Mouse (Mus musculus): ENCODE measurements around the gene Sstr4. TPM values are rescaled to one million over a fixed set of nuclear protein-coding genes. Genes with fewer than 3 reads are reported as not detected.

Sstr4 gene
- polyA plus RNA-seq, 1 experiment from 2014 or later: 0.52 TPM

GRCm38 (mm10) chr2:148365227-148365626 lies 29.9 kb upstream of the Sstr4 start:
- H3K27me3 ChIP-seq (ENCODE audit: control insufficient read depth, insufficient read depth, low read length): no peaks in the 10 kb centered on the region
- no peaks in the 10 kb centered on the region for H3K4me1 ChIP-seq (replicated peaks; ENCODE audit: control insufficient read depth, insufficient read depth, low read length)
- DNase-seq (ENCODE audit: low spot score) (no peak), ATAC-seq (replicated peaks; ENCODE audit: low FRiP score) (no peak)
- H3K9ac ChIP-seq (ENCODE audit: low read length): no peak overlapping the region
- H3K36me3 ChIP-seq (ENCODE audit: control insufficient read depth, insufficient read depth, low read length): no peaks in the 10 kb centered on the region
- 51% methylated on average over 1 of the region's 1 CpGs for WGBS
- H3K27ac ChIP-seq (ENCODE audit: low read depth, low read length): no peak overlapping the region
- H3K4me2 ChIP-seq (ENCODE audit: low read depth, low read length, severe bottlenecking): no peak overlapping the region
- H3K4me3 ChIP-seq (ENCODE audit: low read depth, low read length): no peak overlapping the region
- H3K9me3 ChIP-seq (ENCODE audit: control insufficient read depth, low read length): no peaks in the 10 kb centered on the region

GRCm38 (mm10) chr2:148371743-148372630 lies 23.2 kb upstream of the Sstr4 start:
- no peak overlapping the region for H3K4me3 ChIP-seq (ENCODE audit: low read depth, low read length)
- 84% methylated on average over 4 of the region's 4 CpGs for WGBS
- no peak overlapping the region for H3K9ac ChIP-seq (ENCODE audit: low read length)
- no peak overlapping the region for H3K4me2 ChIP-seq (ENCODE audit: low read depth, low read length, severe bottlenecking)
- no peaks in the 10 kb centered on the region for H3K9me3 ChIP-seq (ENCODE audit: control insufficient read depth, low read length)
- H3K4me1 ChIP-seq (replicated peaks; ENCODE audit: control insufficient read depth, insufficient read depth, low read length): no peaks in the 10 kb centered on the region
- ATAC-seq (replicated peaks; ENCODE audit: low FRiP score): no peak
- no peak overlapping the region for H3K27ac ChIP-seq (ENCODE audit: low read depth, low read length)
- no peaks in the 10 kb centered on the region for H3K27me3 ChIP-seq (ENCODE audit: control insufficient read depth, insufficient read depth, low read length)
- no peaks in the 10 kb centered on the region for H3K36me3 ChIP-seq (ENCODE audit: control insufficient read depth, insufficient read depth, low read length)
- DNase-seq (ENCODE audit: low spot score): no peak

GRCm38 (mm10) chr2:148373602-148374071 lies 21.5 kb upstream of the Sstr4 start:
- Histone ChIP-seq H3K4me2 (ENCODE audit: low read depth, low read length, severe bottlenecking) (no peak overlapping the region), H3K27ac (ENCODE audit: low read depth, low read length) (no peak overlapping the region), H3K27me3 (ENCODE audit: control insufficient read depth, insufficient read depth, low read length) (no peaks in the 10 kb centered on the region), H3K9me3 (ENCODE audit: control insufficient read depth, low read length) (no peaks in the 10 kb centered on the region), H3K36me3 (ENCODE audit: control insufficient read depth, insufficient read depth, low read length) (no peaks in the 10 kb centered on the region), H3K9ac (ENCODE audit: low read length) (no peak overlapping the region), H3K4me3 (ENCODE audit: low read depth, low read length) (no peak overlapping the region), H3K4me1 (replicated peaks; ENCODE audit: control insufficient read depth, insufficient read depth, low read length) (no peaks in the 10 kb centered on the region)
- no peak for ATAC-seq (replicated peaks; ENCODE audit: low FRiP score)
- 80% methylated on average over 2 of the region's 2 CpGs for WGBS
- DNase-seq (ENCODE audit: low spot score): no peak

GRCm38 (mm10) chr2:148375326-148376150 lies 19.6 kb upstream of the Sstr4 start:
- 74% methylated on average over 10 of the region's 10 CpGs for WGBS
- Histone ChIP-seq H3K27ac (ENCODE audit: low read depth, low read length) (no peak overlapping the region), H3K4me1 (replicated peaks; ENCODE audit: control insufficient read depth, insufficient read depth, low read length) (no peaks in the 10 kb centered on the region), H3K4me3 (ENCODE audit: low read depth, low read length) (no peak overlapping the region), H3K27me3 (ENCODE audit: control insufficient read depth, insufficient read depth, low read length) (no peaks in the 10 kb centered on the region), H3K36me3 (ENCODE audit: control insufficient read depth, insufficient read depth, low read length) (no peaks in the 10 kb centered on the region), H3K9me3 (ENCODE audit: control insufficient read depth, low read length) (no peaks in the 10 kb centered on the region), H3K4me2 (ENCODE audit: low read depth, low read length, severe bottlenecking) (no peak overlapping the region), H3K9ac (ENCODE audit: low read length) (no peak overlapping the region)
- DNase-seq (ENCODE audit: low spot score) (peak; percentile 68), ATAC-seq (replicated peaks; ENCODE audit: low FRiP score) (peak; percentile 63; the same call in 1 of the 2 replicates)

GRCm38 (mm10) chr2:148378817-148379342 lies 16.3 kb upstream of the Sstr4 start:
- Histone ChIP-seq H3K4me2 (ENCODE audit: low read depth, low read length, severe bottlenecking) (no peak overlapping the region), H3K36me3 (ENCODE audit: control insufficient read depth, insufficient read depth, low read length) (no peaks in the 10 kb centered on the region), H3K27me3 (ENCODE audit: control insufficient read depth, insufficient read depth, low read length) (no peaks in the 10 kb centered on the region), H3K9me3 (ENCODE audit: control insufficient read depth, low read length) (no peaks in the 10 kb centered on the region), H3K27ac (ENCODE audit: low read depth, low read length) (no peak overlapping the region), H3K4me3 (ENCODE audit: low read depth, low read length) (no peak overlapping the region), H3K9ac (ENCODE audit: low read length) (no peak overlapping the region), H3K4me1 (replicated peaks; ENCODE audit: control insufficient read depth, insufficient read depth, low read length) (no peaks in the 10 kb centered on the region)
- ATAC-seq (replicated peaks; ENCODE audit: low FRiP score) (no peak), DNase-seq (ENCODE audit: low spot score) (no peak)
- WGBS: 89% methylated on average over 1 of the region's 1 CpGs

DNA sequence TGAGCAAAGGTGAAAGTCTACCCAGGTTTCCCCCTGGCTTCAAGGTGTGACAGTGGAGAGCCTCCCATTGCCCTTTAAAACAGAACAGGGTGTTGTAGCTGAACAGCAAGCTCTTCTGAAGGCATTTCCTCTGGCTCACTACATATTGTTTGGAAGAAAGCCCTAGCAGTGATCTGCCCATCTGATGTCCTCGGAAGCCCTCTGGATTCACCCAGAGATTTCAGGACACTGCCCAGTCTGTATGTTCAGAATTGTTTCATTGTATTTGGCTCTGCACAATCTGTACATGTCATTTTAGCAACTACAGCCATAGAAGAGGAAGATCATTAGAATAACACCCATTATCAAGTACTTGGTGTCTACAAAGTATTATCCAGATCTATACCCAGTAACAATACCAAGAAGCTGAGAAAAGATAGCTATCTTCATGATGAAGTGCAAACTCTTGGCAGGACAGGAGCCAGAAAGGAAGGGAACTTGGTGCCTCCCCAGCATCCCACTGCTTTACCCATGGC lies 15.2 kb upstream of the Sstr4 start:
- Histone ChIP-seq H3K9ac (ENCODE audit: low read length) (no peak overlapping the region), H3K9me3 (ENCODE audit: control insufficient read depth, low read length) (no peaks in the 10 kb centered on the region), H3K4me3 (ENCODE audit: low read depth, low read length) (no peak overlapping the region), H3K27ac (ENCODE audit: low read depth, low read length) (no peak overlapping the region), H3K4me2 (ENCODE audit: low read depth, low read length, severe bottlenecking) (no peak overlapping the region), H3K4me1 (replicated peaks; ENCODE audit: control insufficient read depth, insufficient read depth, low read length) (no peaks in the 10 kb centered on the region), H3K36me3 (ENCODE audit: control insufficient read depth, insufficient read depth, low read length) (no peaks in the 10 kb centered on the region), H3K27me3 (ENCODE audit: control insufficient read depth, insufficient read depth, low read length) (no peaks in the 10 kb centered on the region)
- DNase-seq (ENCODE audit: low spot score) (no peak), ATAC-seq (replicated peaks; ENCODE audit: low FRiP score) (no peak)
- WGBS: 93% methylated on average over 1 of the region's 1 CpGs

GRCm38 (mm10) chr2:148381076-148381475 lies 14.1 kb upstream of the Sstr4 start:
- WGBS: 78% methylated on average over 2 of the region's 2 CpGs

DNA sequence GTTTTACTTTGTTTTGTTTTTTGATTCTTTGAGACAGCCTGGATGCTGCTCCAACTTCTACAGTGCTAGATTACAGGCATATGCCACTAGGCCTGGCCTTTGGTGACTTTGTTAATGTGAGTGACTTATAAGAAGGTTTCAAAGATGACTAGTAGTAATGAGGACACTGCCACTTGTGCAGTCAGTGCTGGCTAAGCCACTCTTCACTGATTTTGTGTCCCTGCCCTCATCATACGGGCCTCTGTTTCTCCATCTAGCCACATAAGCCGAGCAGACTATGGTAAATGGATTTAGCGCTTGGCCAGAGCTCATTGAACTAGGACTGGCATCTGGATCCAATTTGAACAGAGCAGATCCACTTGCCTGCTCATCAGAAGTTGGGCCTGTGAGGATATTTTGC lies 8.7 kb upstream of the Sstr4 start:
- no peak overlapping the region for H3K27ac ChIP-seq (ENCODE audit: low read depth, low read length)
- DNase-seq (ENCODE audit: low spot score) (no peak), ATAC-seq (replicated peaks; ENCODE audit: low FRiP score) (no peak)
- H3K36me3 ChIP-seq (ENCODE audit: control insufficient read depth, insufficient read depth, low read length): no peaks in the 10 kb centered on the region
- no peak overlapping the region for H3K4me3 ChIP-seq (ENCODE audit: low read depth, low read length)
- no peaks in the 10 kb centered on the region for H3K27me3 ChIP-seq (ENCODE audit: control insufficient read depth, insufficient read depth, low read length)
- WGBS: 80% methylated on average over 3 of the region's 3 CpGs
- H3K4me1 ChIP-seq (replicated peaks; ENCODE audit: control insufficient read depth, insufficient read depth, low read length): no peaks in the 10 kb centered on the region
- H3K9me3 ChIP-seq (ENCODE audit: control insufficient read depth, low read length): no peaks in the 10 kb centered on the region
- H3K9ac ChIP-seq (ENCODE audit: low read length): no peak overlapping the region
- H3K4me2 ChIP-seq (ENCODE audit: low read depth, low read length, severe bottlenecking): no peak overlapping the region

More at GRCm38 (mm10) chr2:148381076-148381475, 14.1 kb upstream of the Sstr4 start:
- no peak overlapping the region for H3K4me2 ChIP-seq (ENCODE audit: low read depth, low read length, severe bottlenecking)
- DNase-seq (ENCODE audit: low spot score) (no peak), ATAC-seq (replicated peaks; ENCODE audit: low FRiP score) (no peak)
- H3K9ac ChIP-seq (ENCODE audit: low read length): no peak overlapping the region
- H3K36me3 ChIP-seq (ENCODE audit: control insufficient read depth, insufficient read depth, low read length): no peaks in the 10 kb centered on the region
- H3K4me1 ChIP-seq (replicated peaks; ENCODE audit: control insufficient read depth, insufficient read depth, low read length): no peaks in the 10 kb centered on the region
- H3K27me3 ChIP-seq (ENCODE audit: control insufficient read depth, insufficient read depth, low read length): no peaks in the 10 kb centered on the region
- no peak overlapping the region for H3K27ac ChIP-seq (ENCODE audit: low read depth, low read length)
- H3K9me3 ChIP-seq (ENCODE audit: control insufficient read depth, low read length): no peaks in the 10 kb centered on the region
- H3K4me3 ChIP-seq (ENCODE audit: low read depth, low read length): no peak overlapping the region
